Mouse (Mus musculus): ENCODE measurements around the gene Auts2. TPM values are rescaled to one million over a fixed set of nuclear protein-coding genes. Genes with fewer than 3 reads are reported as not detected.

Gene Auts2
- polyA plus RNA-seq, 1 experiment from 2014 or later = 71.4 TPM

DNA sequence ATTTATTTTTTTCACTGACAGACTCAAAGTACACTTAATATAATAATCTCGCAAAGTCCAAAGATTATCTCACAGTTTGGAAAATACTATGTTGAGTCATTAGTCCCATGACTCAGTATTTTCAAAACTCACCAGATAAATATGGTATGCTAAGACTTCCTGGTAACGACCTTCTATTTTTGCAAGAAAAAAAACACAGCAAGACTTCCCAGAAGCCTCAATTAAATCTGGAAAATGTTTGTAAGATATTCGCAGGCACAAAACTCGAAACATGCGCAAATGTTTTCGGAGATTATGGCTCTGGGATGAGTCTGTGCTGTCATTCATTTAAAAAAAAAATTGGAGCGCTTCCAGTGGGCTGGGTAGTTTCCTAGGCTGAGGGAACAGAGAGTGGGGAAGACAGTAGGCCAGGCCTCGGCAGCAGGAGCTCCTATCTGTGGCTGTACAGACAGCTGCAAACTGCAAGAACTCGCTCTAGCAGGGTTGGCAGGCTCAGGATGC lies 728.6 kb downstream of the Auts2 start:
- H3K9me3 ChIP-seq (ENCODE audit: control insufficient read depth, low read length) = no peaks in the 10 kb centered on the region
- H3K27ac ChIP-seq (ENCODE audit: low read depth, low read length) = no peak overlapping the region
- WGBS = 82% methylated on average over 9 of the region's 9 CpGs
- no peak overlapping the region for H3K4me3 ChIP-seq (ENCODE audit: low read depth, low read length)
- DNase-seq (ENCODE audit: low spot score) (no peak), ATAC-seq (replicated peaks; ENCODE audit: low FRiP score) (no peak)
- H3K27me3 ChIP-seq (ENCODE audit: control insufficient read depth, insufficient read depth, low read length) = no peaks in the 10 kb centered on the region
- no peaks in the 10 kb centered on the region for H3K36me3 ChIP-seq (ENCODE audit: control insufficient read depth, insufficient read depth, low read length)
- no peaks in the 10 kb centered on the region for H3K4me1 ChIP-seq (replicated peaks; ENCODE audit: control insufficient read depth, insufficient read depth, low read length)
- no peak overlapping the region for H3K4me2 ChIP-seq (ENCODE audit: low read depth, low read length, severe bottlenecking)
- no peak overlapping the region for H3K9ac ChIP-seq (ENCODE audit: low read length)

DNA sequence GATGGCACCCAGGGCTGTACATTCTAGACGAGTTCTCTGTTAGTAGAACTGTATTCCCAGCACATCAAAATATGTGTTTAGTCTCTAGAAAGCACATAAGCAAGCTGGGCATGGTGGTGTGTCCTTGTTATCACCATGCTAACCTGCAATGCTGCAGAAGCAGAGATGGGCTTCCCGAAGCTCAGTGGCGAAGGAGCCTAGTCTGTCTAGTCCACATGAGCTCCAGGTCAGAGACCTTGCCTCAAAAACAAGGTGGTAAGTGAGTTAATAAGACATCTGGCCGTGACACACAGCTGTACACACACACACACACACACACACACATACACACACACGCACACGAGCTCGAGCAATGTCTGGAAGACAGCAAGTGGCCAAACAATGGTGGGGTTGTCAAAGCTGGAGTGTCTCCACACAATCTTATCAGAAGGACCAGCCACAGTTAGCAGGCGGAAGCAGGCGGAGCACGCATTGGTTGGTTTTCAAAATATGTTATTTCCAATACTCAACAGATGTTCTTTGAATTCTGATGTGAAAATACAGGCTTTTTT lies 729.1 kb downstream of the Auts2 start:
- no peak for ATAC-seq (replicated peaks; ENCODE audit: low FRiP score)

DNA sequence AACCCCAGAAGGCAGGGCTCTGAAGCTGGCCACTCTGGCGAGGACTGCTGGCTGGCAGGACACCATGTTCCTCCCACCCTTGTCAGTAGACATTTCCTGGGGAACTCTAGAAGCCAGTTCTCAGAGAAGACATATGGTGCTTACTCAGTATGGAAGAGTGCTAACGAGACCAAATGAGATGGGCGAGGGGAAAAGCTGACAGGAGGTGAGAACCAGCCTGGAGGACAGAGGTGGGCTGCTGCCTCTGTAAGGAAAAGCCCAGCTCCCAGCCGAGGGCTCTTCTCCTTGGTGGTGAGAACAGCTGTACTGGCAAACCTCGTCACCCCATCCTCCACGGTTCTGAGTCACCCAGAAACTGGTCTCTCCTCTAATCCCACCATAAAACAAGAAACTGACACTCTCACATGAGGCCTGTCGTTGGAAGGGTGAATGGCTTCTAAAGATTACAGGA lies 729.8 kb downstream of the Auts2 start:
- DNase-seq (ENCODE audit: low spot score) (no peak), ATAC-seq (replicated peaks; ENCODE audit: low FRiP score) (no peak)
- Histone ChIP-seq H3K36me3 (ENCODE audit: control insufficient read depth, insufficient read depth, low read length) (no peaks in the 10 kb centered on the region), H3K4me3 (ENCODE audit: low read depth, low read length) (no peak overlapping the region), H3K4me1 (replicated peaks; ENCODE audit: control insufficient read depth, insufficient read depth, low read length) (no peaks in the 10 kb centered on the region), H3K9me3 (ENCODE audit: control insufficient read depth, low read length) (no peaks in the 10 kb centered on the region), H3K27ac (ENCODE audit: low read depth, low read length) (no peak overlapping the region), H3K4me2 (ENCODE audit: low read depth, low read length, severe bottlenecking) (no peak overlapping the region), H3K9ac (ENCODE audit: low read length) (no peak overlapping the region), H3K27me3 (ENCODE audit: control insufficient read depth, insufficient read depth, low read length) (no peaks in the 10 kb centered on the region)
- 73% methylated on average over 7 of the region's 7 CpGs for WGBS

More for the DNA sequence above, 729.1 kb downstream of the Auts2 start:
- no peak overlapping the region for H3K9ac ChIP-seq (ENCODE audit: low read length)
- no peak for DNase-seq (ENCODE audit: low spot score)
- H3K27me3 ChIP-seq (ENCODE audit: control insufficient read depth, insufficient read depth, low read length) = no peaks in the 10 kb centered on the region
- no peak overlapping the region for H3K4me2 ChIP-seq (ENCODE audit: low read depth, low read length, severe bottlenecking)
- WGBS = 91% methylated on average over 10 of the region's 10 CpGs
- no peak overlapping the region for H3K27ac ChIP-seq (ENCODE audit: low read depth, low read length)
- no peaks in the 10 kb centered on the region for H3K36me3 ChIP-seq (ENCODE audit: control insufficient read depth, insufficient read depth, low read length)
- H3K4me1 ChIP-seq (replicated peaks; ENCODE audit: control insufficient read depth, insufficient read depth, low read length) = no peaks in the 10 kb centered on the region
- no peaks in the 10 kb centered on the region for H3K9me3 ChIP-seq (ENCODE audit: control insufficient read depth, low read length)
- no peak overlapping the region for H3K4me3 ChIP-seq (ENCODE audit: low read depth, low read length)

DNA sequence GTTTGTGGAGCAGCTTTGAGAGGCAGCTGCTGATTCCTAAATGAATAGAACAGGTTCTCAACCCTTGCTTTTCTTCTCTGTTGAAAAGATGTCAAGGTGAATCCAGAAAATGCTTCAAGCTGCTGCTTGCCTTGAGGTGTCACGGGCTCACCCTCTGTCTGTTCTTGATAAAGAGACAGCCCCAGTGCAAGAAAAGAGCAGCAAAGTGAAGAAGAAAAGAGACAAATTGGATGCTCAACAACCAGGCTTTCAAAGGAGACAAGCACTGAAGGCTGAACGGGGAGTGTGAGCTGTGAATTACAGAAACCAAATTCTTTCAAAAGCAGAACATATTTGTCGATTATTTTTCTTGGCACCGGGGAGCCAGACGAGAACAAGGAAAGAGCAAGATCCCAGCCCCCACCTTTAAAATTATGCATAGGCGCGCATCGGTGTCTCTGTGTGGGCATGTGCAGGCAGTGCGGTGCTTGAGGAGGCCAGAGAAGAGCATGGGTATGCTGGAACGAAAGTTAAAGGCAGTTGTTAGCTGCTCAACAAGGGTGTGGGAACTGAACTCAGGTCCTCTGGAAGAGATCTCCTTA lies 730.6 kb downstream of the Auts2 start:
- Histone ChIP-seq H3K27ac (ENCODE audit: low read depth, low read length) (no peak overlapping the region), H3K27me3 (ENCODE audit: control insufficient read depth, insufficient read depth, low read length) (no peaks in the 10 kb centered on the region), H3K9me3 (ENCODE audit: control insufficient read depth, low read length) (no peaks in the 10 kb centered on the region), H3K9ac (ENCODE audit: low read length) (no peak overlapping the region), H3K4me3 (ENCODE audit: low read depth, low read length) (no peak overlapping the region), H3K4me1 (replicated peaks; ENCODE audit: control insufficient read depth, insufficient read depth, low read length) (no peaks in the 10 kb centered on the region), H3K36me3 (ENCODE audit: control insufficient read depth, insufficient read depth, low read length) (no peaks in the 10 kb centered on the region), H3K4me2 (ENCODE audit: low read depth, low read length, severe bottlenecking) (no peak overlapping the region)
- 83% methylated on average over 10 of the region's 10 CpGs for WGBS
- ATAC-seq (replicated peaks; ENCODE audit: low FRiP score) (no peak), DNase-seq (ENCODE audit: low spot score) (no peak)

DNA sequence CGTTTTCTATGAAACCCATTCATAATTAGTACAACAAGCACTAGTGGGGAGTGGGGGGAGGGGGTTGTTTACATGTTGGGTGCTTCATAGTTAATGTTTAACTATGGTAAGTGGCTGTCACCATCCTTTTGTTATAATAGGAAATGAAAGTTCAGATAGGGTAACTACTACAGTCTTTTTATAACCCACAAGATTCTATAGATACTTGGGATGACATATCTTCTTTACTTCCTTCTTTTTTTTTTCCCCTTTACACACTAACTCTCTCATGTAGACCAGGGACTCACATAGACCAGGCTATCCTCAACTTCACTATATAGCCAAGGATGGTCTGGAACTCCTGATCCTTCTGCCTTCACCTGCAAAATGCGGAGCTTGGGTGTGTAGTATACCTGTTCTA lies 736.8 kb downstream of the Auts2 start:
- H3K27ac ChIP-seq (ENCODE audit: low read depth, low read length) = no peak overlapping the region

DNA sequence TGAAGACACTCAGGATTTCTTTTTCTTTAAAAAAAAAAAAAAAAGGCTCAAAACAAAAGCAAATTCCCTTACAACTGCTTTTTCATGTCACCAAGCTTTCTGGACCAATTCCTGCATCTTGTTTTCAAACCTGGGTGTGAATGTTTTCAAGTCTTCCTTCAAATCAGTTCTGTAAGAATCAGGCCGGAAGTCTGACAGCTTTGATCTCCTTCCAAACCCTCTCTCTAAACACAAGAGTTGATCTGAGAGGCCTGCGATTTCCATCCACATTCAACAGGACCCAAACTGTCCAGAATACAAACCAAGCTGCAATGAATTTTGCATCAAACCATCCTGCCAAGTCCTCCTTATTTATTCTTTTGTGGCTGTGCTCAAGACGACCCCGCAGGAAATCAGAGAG lies 737.9 kb downstream of the Auts2 start:
- ATAC-seq (replicated peaks; ENCODE audit: low FRiP score) (no peak), DNase-seq (ENCODE audit: low spot score) (no peak)
- Histone ChIP-seq H3K4me1 (replicated peaks; ENCODE audit: control insufficient read depth, insufficient read depth, low read length) (peaks cover 7% of the 10 kb centered on the region; the same call in 1 of the 2 replicates), H3K9me3 (ENCODE audit: control insufficient read depth, low read length) (no peaks in the 10 kb centered on the region), H3K36me3 (ENCODE audit: control insufficient read depth, insufficient read depth, low read length) (no peaks in the 10 kb centered on the region), H3K4me2 (ENCODE audit: low read depth, low read length, severe bottlenecking) (no peak overlapping the region), H3K27ac (ENCODE audit: low read depth, low read length) (no peak overlapping the region), H3K9ac (ENCODE audit: low read length) (no peak overlapping the region), H3K27me3 (ENCODE audit: control insufficient read depth, insufficient read depth, low read length) (no peaks in the 10 kb centered on the region), H3K4me3 (ENCODE audit: low read depth, low read length) (no peak overlapping the region)
- 91% methylated on average over 4 of the region's 4 CpGs for WGBS

More for the DNA sequence above, 736.8 kb downstream of the Auts2 start:
- Histone ChIP-seq H3K4me3 (ENCODE audit: low read depth, low read length) (no peak overlapping the region), H3K4me2 (ENCODE audit: low read depth, low read length, severe bottlenecking) (no peak overlapping the region), H3K9ac (ENCODE audit: low read length) (no peak overlapping the region), H3K9me3 (ENCODE audit: control insufficient read depth, low read length) (no peaks in the 10 kb centered on the region), H3K4me1 (replicated peaks; ENCODE audit: control insufficient read depth, insufficient read depth, low read length) (peaks cover 4% of the 10 kb centered on the region; the same call in 1 of the 2 replicates), H3K36me3 (ENCODE audit: control insufficient read depth, insufficient read depth, low read length) (no peaks in the 10 kb centered on the region), H3K27me3 (ENCODE audit: control insufficient read depth, insufficient read depth, low read length) (no peaks in the 10 kb centered on the region)
- ATAC-seq (replicated peaks; ENCODE audit: low FRiP score) (no peak), DNase-seq (ENCODE audit: low spot score) (no peak)
- 91% methylated on average over 2 of the region's 2 CpGs for WGBS

DNA sequence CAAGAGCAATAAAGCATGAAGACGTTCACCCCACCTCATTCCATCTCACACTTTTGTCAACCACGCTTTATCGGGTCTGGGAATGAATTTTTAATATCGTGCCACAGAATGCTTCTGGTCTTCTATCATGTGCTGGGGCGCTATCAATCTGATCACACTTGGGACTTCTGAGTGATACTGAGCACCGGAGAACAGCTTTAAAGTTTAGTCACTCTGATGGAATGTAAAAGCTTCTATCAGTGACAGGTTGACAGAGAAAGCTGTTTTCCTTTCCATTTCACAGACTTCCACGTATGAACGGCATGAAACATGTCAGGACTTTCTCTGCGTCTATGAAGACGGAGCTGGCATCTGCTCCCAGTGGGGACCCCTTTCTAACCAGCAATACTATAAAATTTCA lies 739.5 kb downstream of the Auts2 start:
- Histone ChIP-seq H3K27ac (ENCODE audit: low read depth, low read length) (no peak overlapping the region), H3K4me3 (ENCODE audit: low read depth, low read length) (no peak overlapping the region), H3K36me3 (ENCODE audit: control insufficient read depth, insufficient read depth, low read length) (no peaks in the 10 kb centered on the region), H3K27me3 (ENCODE audit: control insufficient read depth, insufficient read depth, low read length) (no peaks in the 10 kb centered on the region), H3K9ac (ENCODE audit: low read length) (no peak overlapping the region), H3K4me1 (replicated peaks; ENCODE audit: control insufficient read depth, insufficient read depth, low read length) (peaks cover 7% of the 10 kb centered on the region; the same call in 1 of the 2 replicates), H3K9me3 (ENCODE audit: control insufficient read depth, low read length) (no peaks in the 10 kb centered on the region), H3K4me2 (ENCODE audit: low read depth, low read length, severe bottlenecking) (no peak overlapping the region)
- no peak for ATAC-seq (replicated peaks; ENCODE audit: low FRiP score)
- DNase-seq (ENCODE audit: low spot score) = no peak
- 91% methylated on average over 10 of the region's 10 CpGs for WGBS

DNA sequence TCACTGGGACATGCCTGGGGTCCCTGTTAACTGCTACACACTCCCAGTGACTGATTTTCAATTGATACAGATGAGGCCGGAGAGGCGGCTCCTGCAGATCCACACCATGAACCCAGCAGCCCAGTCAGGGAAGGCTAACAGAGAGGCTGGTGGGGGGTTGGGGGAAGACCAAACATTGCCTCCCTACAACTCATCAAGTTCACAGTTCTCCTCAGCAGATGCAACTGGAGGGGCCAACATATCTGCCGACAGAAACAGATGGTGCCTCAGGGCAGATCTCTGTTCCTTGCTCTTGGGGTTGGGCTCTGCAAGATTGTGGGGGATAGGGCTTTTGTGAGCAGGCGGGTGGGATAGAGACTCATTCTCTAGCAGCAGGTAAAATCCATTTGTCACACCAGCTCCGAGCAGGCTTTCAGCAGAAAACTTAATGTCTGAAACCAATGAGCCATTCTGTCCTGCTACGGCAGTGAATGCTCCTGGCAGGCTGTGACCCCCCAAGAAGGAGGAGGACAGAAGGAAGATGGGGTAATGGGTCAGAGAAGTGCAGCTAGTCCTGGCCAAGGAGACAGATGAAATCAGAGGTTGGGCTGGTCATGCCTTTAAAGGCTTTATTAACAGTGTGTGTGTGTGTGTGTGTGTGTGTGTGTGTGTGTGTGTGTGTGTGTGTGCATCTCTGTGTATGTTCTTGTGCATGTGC lies 740.7 kb downstream of the Auts2 start:
- no peak for ATAC-seq (replicated peaks; ENCODE audit: low FRiP score)
- H3K9me3 ChIP-seq (ENCODE audit: control insufficient read depth, low read length) = no peaks in the 10 kb centered on the region
- DNase-seq (ENCODE audit: low spot score) = no peak
- H3K27ac ChIP-seq (ENCODE audit: low read depth, low read length) = no peak overlapping the region
- H3K4me1 ChIP-seq (replicated peaks; ENCODE audit: control insufficient read depth, insufficient read depth, low read length) = peaks cover 7% of the 10 kb centered on the region; the same call in 1 of the 2 replicates
- H3K9ac ChIP-seq (ENCODE audit: low read length) = no peak overlapping the region
- no peaks in the 10 kb centered on the region for H3K27me3 ChIP-seq (ENCODE audit: control insufficient read depth, insufficient read depth, low read length)
- H3K4me2 ChIP-seq (ENCODE audit: low read depth, low read length, severe bottlenecking) = no peak overlapping the region
- no peak overlapping the region for H3K4me3 ChIP-seq (ENCODE audit: low read depth, low read length)
- H3K36me3 ChIP-seq (ENCODE audit: control insufficient read depth, insufficient read depth, low read length) = no peaks in the 10 kb centered on the region
- 53% methylated on average over 6 of the region's 6 CpGs for WGBS

Measured in forebrain, embryonic 11.5 days (tissue).